Mouse (Mus musculus) T-helper 2 cell (primary cell): ENCODE measurements around the gene Relb.
"Not testable (repeated sequence)": the region's sequence is repeated elsewhere in the genome, so short reads cannot be mapped to it uniquely, and the experiment has no call there.

Experiments
- in situ Hi-C: fragments of 300-600 bp; cut with MboI, MseI; formaldehyde crosslinking; loops from one replicate; pipeline ENCODE4 v1.15.1; 2025; ENCODE audit warnings: high pct_unique_total_duplicates

Gene Relb

DNA sequence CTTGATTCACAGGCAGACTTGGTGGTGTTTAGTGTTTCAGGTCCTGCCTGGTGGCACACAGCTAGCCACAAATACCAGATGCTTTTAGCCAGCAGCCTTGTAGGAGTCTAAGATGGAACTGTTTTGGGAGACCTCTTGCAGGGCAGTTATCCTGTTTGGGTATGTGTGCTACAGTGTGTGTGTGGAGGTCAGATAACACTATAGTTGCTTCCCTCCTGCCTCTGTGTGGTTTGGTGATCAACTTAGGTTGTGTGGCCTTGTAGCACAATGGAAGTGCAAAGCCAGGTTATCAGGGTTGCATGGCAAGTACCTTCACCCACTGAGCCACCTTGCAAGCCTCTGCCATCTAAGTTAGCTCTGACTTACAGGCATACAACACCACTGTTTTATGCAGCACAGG lies 3.5 kb upstream of the Relb start:
- in situ Hi-C loops, result no loop called here

DNA sequence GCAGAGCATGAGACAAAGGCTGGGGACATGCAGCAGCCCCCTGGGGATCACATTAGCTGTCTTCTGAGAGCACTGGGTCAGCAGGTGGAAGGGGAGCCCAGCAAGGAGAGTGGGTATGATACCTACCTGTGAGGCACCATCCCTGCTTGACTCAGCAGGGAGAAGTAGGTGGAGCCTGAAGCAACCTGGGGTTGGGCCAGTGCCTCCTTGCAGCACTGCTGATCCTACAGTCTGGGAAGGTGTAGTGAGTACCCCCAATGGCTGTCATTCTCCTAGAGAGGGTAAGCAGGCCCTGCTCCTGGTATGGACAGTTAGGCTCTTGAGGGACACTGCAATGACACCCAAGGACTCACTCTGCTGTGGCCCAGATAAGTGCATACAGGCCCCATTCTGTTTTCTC lies 3.0 kb upstream of the Relb start:
- in situ Hi-C loops, result no loop called here

DNA sequence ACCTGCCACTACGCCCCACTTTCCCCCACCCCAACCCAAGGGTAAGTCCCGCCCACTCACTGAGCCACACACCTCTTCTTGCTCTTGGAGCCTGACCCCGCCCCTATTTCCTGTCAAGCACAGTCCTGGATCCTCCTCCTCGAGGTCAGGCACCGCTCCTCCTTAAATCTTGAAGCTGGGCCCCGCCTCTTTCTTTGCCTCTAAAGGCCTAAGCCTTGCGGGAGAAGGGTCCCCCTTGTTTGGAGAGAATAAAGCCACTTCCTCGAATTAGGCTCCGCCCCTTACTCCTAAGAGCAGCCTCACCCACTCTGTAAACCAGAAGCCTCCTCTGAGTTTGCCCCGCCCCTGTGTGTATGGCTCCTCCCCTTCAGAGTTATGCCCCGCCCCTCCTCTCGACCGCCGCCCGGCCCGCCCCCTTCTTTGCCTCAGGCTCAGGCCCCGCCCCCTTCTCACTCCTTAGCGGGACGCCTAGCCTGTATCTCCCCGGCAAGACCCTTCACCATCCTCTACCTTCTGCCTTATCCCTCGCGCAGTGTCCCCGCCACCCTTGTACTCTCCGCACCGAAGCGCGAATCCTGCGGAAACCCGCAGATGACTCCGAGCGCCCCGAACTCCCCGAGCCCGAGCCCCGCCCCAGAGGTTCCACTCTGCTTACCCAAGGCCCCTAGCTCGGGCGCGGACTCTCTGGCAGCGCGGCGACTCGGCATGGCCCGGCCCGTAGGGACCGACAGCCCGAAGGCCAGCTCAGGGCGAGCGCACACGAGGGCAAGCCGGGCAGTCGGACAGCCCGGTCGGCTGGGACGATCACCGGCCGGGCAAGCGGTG lies 490 bp downstream of the Relb start:
- in situ Hi-C loops, result no loop called here

DNA sequence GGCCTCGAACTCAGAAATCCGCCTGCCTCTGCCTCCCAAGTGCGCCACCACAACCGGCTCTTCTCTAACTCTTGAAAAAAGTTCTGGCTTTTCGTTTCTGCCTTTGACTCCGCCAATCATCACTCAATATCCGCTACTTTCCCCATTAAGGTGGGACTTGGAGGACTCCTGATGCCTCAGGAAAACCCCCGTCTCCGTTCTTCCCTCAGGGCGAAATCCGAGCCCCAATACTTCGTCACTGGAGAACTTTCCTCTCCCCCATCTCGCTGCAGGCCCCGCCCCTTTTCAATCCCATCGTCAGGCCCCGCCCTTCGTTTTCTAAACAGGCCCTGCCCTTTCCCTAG lies 1.1 kb downstream of the Relb start:
- in situ Hi-C loops, result no loop called here

DNA sequence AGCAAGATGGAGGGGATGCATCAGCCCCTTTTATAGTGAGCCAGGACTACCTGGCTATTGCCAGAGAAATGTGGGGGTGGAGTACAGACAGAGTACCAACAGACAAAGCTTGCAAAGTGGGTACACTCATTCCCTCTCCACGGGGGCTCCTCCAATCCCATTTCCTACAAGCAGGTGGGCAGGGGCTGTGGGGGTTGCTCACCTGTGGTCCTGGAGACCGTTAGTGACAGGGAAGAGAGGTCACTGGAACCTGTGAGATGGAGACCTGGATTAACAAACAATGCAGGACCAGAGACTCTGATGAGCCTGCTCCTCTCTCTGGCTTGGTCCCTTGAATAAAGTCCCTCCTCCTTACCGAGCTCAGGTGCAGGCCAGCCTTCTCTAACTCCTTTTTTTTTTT lies 1.5 kb downstream of the Relb start:
- in situ Hi-C loops, result no loop called here

DNA sequence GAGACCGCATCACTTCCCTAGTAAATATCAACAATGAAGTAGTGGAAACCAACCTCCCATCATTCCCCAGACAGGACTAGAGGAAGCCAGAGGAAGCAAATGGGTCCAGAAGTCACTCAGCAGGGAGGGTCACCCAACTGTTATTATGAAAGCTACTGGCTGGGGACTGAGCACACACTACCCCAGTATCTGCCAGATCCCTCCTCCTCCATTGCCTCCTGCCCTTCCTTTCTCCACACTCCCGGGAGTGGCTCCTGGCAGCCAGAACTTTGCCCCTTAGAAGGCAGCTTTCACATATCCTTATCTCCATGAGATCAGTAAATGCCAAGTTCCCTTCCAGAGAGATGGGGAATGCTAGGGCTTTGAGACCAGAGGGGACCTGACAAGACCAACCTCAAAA lies 5.8 kb downstream of the Relb start:
- in situ Hi-C loops, result no loop called here

DNA sequence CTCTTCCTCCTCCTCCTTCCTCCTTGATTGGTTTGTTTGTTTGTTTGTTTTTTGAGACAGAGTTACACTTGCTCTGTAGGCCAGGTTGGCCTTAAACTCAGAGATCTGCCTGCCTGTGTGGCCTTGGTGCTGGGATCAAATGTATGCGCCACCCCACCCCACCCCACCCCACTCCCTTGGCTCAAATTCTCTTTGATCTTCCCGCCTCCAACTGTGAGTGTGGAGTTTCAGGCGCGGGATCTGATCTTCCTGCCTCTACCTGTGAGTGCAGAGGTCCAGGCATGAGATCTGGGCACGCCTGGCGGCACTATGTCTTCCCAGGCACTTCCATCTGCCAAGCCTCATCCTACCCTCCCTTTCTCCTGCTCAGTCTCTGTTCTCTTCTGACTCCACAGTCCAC lies 7.0 kb downstream of the Relb start:
- in situ Hi-C loops, result no loop called here

DNA sequence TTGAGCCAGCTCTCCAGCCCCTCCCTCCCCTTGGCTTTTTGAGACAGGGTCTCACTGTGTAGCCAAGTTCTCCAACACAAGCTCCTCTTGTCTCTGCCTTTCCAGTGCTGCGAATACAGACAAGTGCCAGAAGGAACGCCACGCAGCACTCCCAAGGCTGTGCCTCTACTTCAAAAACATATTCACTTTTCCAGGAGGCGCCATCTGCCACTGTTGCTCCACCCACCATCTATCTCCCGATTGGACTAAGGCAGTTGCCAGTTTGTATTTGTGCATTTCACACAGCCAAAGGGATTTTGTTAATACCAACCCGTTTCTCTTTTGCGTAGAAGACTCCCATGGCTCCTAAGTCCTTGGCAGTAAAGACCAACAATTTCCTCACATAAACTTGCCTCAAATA lies 8.4 kb downstream of the Relb start:
- in situ Hi-C loops, result no loop called here

DNA sequence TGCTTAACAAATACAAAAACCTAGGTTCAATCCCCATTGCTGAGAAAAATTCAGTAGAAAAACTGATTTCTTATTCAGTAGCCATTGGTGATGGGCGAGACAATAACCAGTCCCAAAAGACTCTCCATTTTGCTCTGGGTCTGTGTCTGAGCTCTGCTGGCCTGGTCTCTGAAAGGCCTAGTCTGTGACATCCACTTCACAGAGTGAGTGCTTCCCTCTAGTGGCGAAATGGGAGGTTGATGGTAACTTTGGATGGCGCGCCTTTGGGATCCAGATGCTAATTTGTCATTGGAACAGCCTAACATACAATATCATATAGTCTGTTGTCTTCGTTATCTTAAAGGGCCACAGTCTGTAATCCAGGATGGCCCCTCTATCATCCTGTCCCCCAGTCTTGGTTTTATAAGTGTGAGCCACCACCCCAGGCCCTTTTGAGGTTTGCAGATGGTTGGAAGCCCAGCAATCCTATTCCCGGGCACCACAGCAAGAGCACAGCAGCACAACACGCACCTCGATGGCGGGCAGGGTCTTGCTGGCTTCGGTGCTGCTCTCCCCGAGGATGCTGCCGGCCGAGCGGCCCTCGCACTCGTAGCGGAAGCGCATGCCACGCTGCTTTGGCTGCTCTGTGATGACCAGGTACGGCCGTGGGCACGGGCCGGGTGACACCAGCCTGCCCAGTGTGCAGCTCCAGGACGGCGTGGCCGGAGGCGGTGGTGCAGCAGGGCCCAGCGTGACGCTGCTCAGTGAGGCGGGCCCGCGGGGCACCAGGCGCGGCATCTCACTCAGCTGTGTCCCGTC lies 10.0 kb downstream of the Relb start:
- in situ Hi-C loops, result no loop called here

DNA sequence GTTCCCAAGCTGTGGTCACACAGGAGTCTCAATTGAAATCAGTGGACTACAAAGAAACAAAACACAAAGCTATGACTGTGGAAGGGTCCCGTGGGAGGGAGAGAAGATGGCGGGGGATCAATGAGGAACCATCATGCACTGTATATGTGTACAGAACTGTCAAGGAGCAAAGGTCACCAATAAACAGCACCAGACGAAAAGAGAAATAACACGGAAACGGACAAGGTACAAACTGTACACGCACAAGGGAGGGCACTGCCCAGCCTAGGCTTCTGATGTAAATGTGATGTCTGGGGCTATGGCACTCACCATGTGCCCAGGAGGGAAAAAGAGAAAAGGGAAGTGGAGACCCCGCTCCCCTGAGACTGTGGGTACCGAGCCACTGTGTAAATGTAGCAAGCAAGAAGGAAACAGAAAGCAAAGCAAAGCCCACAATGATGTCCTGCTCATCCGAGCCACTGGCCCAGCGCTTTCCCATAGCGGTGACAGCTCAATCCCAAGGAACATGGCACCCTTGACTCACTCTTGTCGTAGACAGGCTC lies 14.1 kb downstream of the Relb start:
- in situ Hi-C loops, result no loop called here

DNA sequence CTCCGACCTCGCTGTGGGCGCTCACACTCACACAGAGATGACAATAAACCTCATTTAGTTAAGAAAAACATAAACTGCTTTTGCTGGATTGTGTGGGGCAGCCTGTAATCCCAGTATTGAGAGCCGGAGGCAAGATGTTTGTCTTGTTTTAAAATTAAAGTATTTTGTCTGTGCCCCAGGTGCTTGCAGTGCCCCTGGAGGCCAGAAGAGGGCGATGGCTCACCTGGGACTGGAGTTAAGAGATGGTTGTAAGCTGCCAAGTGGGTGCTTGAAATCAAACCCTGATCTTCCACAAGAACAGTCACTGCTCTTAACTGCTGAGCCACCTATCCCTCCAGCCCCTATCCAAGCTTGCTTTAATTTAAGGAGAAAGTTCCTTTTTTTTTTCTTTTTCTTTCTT lies 18.3 kb downstream of the Relb start:
- in situ Hi-C loops, result no loop called here

DNA sequence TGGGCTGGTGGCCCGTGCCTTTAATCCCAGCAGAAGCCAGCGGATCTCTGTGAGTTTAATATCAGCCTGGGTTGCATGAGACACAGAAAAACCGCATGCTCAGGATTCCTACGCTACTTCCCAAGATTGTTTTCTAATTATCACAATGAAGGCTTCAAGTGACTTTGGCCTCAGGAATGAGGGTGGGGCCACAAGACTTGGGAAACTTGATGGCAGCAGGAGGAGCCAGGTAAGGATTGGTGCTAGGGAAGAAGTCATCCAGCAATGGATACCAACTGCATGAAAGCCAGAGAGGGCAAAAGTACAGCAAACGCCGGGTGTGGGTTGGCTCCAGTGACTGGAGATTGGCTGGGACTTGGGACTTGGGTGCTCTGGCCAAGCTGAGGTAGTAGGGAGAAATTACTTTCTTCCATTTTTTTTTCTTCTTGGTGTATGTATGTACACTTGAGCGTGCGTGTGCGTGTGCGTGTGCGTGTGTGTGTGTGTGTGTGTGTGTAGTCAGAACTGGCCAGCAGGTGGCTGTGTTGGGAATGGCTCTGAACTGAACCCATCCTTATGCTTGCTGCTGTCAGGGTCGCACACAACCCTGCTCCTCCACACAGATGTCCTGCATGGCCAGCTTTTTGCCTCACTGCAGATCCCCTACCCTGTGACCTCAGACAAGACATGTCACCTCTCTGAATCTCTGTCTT lies 19.5 kb downstream of the Relb start:
- in situ Hi-C loops, result no loop called here

DNA sequence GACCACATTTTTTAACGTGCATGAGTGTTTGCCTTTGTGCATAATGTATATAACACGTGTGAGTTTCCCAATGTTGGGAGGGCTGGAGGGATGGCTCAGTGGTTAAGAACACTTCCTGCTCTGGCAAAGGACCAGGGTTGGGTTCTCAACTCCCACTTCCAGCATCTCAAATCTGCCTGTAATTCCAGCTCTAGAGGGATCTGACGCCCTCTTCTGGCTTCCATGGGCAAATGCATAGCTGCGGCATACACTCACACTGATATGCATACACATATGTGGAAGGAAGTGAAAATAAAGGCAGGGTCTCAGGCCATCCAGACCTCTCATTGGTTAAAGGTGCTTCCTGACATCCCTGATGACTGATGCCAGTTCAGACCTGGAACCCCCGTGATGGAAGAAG lies 21.9 kb downstream of the Relb start:
- in situ Hi-C loops, result no loop called here

DNA sequence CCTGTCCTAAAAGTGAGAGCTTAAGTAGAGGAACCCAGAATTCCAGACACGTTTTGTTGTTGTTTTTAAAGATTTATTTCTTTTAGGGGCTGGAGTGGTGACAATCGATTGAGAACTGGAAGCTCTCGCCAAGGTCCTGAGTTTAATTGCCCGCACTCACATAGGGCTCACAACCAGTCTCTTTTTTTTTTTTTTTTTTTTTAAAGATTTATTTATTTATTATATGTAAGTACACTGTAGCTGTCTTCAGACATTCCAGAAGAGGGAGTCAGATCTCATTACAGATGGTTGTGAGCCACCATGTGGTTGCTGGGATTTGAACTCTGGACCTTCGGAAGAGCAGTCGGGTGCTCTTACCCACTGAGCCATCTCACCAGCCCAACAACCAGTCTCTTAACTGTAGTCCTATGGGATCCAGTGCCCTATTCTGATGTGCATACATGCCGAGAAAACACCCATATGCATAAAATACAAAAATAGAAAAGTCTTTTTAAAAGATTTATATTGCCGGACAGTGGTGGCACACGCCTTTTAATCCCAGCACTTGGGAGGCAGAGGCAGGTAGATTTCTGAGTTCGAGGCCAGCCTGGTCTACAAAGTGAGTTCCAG lies 24.5 kb downstream of the Relb start:
- in situ Hi-C loops, result not testable (repeated sequence)

DNA sequence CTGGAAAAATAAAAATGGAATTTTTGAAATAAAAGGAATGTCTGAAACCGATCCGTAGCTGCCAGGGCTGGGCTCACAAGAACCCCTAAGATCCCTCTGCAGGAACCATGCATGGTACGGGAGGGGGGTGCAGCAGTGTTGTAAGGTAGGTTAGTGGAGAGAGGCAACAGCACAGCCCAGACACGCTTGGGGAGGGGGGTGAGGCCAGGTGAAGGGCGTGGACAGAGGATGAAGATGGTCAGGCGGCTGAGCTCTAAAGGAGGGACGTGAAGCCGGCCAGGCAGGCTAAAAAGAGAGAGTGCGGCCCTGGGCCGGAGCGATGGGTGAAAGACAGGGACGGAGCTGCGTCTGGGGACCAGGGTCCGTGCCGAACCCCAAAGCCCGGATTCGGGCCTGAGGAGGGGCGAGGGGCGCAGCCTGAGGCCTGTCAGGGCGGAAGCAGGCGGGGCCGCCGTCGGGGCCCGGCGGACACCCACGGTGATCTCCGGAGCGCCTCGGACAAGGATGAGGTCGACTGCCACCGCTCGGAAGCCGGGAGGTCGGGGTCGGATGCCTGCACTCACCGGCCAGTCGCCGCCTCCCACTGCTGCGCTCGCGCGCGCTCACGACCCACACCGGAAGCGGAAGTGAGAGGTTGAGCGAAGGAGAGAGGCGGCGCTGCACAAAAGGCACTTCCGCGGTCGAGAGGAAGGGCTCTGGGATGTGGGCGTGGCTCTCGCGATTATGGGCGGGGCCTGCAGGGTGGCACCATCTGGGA lies 25.2 kb downstream of the Relb start, which contains the start of gene Clasrp:
TSS of gene Clasrp (minus strand) at position 638 of the 757 bp plus-strand sequence.
- in situ Hi-C loops, result no loop called here

DNA sequence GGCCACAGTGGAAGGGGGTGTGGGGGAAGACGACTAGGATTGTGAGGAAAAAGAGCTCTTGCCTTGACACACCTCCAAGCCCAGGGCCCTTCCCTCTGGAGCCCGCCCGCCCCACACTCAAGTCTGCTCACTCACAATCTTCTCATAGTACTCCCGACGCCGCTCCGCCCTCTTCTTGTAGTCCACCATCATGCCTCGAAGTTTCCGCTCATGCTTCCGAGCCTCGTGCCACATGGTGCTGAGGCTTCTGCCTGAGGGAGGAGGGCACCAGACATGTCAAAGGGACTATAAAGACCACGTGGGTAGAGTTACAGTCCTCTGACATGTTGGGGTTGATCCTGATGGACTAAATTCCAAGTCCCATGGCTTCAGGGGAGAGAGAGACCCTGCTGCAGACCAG lies 26.2 kb downstream of the Relb start:
- in situ Hi-C loops, result no loop called here

DNA sequence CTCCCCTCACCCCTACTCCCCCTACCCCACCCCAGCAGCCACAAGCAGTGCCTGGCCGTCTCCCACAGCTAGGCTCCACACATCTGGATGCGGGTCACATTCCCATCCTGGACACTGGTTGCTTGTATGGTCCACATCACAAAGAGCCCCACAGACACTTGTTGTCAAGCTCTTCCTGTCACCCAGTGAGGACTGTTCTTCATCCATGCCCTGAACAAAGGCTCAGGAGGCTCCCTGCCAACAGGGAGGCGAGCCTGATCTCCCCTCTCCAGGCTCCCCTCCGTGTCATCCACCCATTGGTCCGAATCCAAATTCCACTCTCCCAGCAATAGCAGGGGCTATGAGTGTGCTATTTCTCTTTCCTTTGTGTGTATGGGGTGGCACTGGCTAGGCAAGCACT lies 28.7 kb downstream of the Relb start:
- in situ Hi-C loops, result no loop called here

DNA sequence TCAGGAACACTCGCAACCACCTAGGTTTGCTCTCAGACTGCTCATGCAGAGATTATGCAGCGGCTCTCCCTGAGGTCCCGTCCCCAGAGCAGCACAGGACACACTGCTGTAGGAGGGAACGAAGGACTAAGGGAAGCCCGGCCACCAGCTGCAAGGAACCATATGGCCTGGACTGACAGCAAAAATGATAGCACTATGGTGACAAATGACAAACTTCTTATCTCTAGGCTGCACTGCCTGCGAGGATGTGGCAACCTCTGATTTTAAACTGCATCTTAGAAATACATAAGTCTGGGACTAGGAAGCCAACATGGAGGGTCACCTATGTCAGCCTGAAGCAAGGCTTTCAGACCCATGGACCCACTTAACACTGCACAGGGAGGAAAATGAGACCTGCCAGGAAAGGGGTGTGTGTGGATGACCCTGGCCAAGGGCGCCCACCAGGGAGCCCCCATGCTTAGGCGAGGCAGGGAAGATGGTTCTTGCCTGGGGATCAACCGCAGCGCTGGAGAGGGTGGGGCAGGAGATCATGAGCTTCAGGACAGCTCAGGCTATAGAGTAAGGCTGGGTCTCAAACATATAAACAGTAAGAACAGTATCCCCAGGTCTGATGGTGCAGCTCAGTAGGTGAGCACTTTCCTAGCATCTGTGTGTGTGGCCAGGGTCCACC lies 36.0 kb downstream of the Relb start:
- in situ Hi-C loops, result no loop called here

DNA sequence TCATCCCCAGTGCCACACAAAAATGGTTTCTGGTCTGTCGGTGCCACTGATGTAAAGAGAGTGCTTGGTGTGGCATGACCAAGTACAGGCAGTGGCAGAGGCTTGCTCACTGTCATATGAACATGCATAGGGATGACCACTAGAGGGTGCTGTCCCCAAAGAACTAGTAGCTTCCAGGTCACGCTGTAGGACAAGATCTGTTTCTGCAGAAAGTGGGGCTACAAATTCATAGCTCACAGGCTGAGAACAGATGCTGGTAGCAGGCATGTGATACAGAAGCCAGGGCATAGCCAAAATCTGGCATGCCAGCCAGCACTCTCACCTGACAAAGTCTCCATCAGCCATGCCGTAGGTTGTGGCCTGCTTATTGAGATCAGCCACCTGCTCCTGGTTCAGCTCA lies 39.3 kb downstream of the Relb start:
- in situ Hi-C loops, result no loop called here

DNA sequence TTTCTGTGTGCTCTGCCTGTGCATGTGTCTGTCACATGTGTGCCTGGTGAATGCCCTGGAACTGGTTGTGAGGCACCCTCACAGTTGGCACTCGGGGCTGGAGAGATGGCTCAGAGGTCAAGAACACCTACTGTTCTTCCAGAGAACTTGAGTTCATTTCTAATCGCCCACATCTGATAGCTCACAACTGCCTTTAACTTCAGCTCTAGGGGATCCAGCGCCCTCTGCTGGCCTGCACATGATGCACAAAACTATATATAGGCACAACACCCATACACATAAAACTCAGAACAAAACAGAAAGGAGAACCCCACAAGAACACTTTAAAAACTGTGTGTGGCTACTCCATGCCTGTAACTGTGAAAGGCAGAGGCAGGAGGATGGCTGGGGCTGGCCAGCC lies 40.0 kb downstream of the Relb start:
- in situ Hi-C loops, result no loop called here

DNA sequence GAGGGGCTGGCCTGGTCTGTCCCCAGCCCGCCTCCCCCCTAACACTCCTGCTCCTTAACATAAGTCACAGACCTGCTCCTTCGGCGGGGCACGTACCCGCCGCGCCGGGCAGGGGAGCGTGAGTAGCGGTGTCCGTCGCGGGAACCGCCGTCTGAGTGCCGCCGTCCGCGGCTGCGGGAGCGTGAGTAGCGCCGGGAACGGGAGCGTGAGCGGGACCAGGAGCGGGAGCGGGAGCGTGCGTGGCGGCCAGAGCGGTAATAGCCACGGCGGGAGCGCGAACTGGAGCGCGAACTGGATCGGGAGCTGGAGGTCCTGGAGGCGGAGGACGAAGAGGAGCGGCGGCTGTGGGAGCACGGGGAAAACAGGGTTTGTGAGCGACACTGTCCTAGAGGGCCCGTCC lies 43.0 kb downstream of the Relb start:
- in situ Hi-C loops, result no loop called here
